Mouse (Mus musculus) lung, adult 18-20 months (tissue): ENCODE measurements around the gene Gpr152.

ENCODE experiments used
- DNase-seq, 2 experiments: peaks; one replicate each; pipeline ENCODE4 v3.0.0; 2022; ENCODE audit warnings: mixed read lengths in 2 of 2

Gene Gpr152

DNA sequence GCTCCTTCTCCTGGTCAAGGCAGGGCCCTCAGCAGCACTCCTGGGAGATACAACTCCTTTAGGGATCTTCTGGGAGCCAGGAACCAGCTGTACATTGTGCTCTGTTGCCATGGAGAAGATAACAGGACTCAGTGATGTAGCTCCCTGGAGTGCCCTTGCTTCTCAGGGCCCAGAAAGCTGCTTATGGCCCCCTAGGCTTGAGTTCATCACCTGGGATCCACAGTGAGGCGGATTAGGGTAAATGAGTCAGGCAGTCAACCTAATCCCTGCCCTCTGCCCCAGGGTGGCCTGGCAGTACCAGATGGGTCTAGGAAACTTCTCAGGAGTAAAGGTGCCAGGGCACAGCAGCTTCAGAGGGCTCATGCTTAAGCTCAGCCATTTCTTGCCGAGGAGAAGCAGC lies at the start of gene Gpr152:
TSS of gene Gpr152 (plus strand) at position 342 of the 400 bp plus-strand sequence.
- DNase-seq, result no peak

DNA sequence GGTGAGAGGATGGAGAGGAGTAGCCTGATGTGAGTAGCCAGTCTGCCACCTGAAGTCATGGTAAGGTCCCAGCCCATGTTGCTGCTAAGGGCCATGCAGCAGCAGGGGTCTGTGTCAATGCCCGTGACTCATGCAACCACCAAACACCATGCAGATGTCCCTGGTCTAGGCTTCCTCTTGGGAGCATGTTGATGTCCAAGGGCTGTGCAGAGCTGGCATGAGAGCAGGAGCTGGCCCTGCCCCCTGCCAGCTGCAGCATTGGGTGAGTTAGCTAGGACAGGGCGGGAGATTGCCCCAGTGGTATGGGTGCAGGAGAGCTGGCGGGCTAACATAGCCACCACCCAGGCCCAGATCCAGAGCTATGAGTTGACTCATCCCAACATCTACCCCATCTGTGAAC lies 49.1 kb upstream of the Gpr152 start:
- no peak for DNase-seq

DNA sequence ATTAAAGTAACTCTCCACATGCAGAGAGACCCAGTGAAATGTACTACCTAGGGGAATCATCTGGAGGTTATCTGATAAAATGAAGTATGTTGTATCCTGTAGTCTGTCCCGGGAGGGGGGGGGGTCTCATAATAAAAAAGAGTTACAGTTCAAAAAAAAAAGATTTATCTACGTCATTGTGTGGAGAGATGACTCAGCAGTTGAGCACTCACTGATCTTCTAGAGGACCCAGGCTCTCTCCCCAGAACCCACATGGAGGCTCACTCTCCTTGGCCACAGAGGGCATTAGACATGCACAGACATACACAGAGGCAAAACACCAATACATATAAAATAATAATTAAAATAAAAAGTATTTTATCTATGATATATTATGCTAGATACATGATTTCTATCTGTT lies 48.2 kb upstream of the Gpr152 start:
- DNase-seq, result no peak

DNA sequence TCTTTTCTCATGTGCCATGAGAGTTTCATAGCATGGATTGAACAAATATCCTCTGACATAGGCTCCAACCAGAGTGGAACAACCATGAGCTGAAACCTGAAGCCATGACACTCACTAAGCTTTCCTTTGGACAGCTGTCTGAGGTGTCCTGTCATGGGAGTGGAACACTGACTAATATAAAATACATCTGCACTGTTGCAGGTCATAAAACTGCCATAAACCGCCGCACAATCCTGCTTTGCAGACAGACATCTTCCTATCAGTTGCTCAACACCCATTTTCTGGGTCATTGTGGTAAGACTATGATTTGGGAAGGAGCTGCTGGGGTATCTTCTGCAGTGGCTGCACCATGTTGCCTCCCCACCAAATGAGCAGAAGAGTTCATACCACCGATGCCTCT lies 46.8 kb upstream of the Gpr152 start:
- DNase-seq, result no peak

DNA sequence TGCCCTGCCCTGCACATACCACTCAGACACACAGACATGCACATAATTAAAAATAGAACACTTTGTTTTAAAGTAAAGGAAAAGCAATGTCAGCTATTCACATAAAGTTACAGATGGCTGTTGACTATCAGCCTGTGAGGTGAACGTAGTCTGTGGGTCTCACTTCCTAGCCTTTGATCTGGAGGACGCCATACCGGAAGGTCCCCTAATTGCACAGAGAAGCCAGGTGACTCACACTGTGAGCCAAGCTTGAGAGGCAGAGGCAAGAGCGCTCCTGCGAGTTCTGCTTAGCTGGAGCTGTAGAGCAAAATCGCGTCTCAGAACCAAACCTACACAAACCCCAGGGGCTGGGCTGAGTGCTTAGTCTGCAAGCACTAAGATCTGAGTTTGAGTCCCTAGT lies 45.8 kb upstream of the Gpr152 start:
- no peak for DNase-seq

DNA sequence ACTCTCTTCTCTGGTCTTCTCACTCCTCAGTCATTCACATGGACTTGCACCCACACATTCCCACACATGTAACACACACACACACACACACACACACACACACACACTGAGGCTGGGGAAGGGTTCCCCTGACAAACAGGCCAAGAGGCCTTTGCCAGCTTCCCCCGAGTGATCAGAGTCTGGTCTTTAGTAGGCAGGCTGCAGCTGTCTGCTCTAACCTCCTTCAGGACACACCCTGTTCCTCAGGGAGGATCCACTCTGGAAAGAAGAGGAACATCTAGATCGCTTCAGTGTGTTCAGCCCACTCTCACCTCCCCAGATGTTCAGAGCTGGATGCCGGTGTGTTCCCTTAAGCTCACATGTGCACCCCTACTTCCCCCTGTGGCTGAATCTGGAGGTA lies 45.2 kb upstream of the Gpr152 start:
- no peak for DNase-seq

DNA sequence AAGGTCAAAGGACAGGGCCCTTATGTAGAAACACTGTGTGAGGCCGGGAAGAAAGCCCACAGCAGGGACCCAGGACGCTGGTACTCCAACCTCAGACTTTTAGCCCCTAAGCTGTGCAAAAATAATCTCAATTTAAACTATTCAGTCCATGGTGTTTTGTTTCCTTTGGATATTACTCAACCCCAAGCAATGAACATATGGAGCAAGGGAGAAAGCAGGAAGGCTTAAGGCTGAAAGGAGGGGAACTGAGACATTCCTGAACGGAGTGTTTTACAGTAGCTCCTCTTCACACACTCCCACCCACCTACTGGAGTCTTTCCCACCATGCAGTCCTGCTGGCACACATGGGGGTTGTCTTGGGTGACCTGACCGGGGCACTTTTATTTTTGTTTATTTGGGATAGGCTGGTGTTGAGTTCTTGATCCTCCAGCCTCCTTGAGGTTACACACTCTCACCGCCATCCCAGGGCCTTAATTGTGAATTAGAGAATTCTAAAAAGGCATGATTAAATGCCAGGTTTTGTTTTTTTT lies 44.7 kb upstream of the Gpr152 start:
- no peak for DNase-seq

DNA sequence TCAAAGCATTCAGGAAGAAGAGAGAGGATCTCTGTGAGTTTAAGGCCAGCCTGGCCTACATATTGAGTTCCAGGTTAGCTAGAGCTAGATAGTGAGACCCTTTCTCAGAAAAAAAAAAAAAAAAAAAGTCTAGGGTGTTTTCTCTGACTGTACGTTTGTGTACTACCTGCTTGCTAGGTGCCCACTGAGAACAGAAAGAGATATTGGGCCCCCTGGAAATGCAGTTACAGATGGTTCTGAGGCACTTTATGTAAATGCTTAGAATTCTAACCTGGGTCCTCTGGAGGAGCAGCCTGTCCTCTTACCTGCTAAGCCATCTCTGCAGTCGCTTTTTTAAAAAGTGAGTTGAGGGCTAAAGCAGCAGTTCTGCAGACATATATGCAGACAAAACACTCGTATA lies 43.8 kb upstream of the Gpr152 start:
- no peak for DNase-seq

DNA sequence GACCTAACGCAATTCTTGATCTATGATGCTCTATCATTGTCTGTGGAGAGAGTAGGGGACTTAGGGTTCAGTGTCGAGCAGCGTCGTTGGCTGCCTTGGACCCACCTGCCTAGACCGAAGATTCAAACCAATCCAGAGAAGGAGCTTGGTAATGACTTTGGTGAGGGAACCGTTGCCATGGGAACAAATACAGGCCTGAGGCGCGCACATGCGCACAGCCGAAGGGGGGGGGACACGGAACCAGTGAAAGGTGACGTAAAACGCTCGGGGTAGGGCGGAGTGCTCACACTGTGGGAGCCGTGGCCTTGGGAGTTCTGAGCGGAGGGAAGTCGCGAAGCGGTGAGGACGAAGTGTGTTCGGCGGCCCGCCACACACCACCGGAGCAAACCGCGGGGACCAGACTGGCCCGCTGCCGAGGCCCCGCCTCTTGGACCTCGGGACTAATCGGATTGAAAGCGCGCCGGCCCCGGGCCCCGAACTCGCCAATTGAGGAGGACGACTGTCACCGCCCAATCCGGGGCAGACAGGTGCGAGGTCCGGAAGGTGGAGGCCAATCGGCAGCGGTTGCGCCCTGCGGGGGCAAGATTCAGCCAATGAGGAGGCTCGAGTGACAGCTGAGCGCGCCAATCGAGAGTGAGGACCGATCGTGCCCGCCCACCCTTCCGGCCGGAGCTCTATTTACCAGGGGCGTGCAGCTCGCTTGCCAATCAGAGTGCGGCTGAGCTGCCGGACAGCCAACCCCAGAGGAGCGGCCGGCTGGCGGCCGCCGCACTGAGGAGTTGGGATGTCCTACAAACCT lies 42.7 kb upstream of the Gpr152 start, which contains the start of gene Cdk2ap2:
TSS of gene Cdk2ap2 (plus strand) at position 541 of the 799 bp plus-strand sequence.
- DNase-seq, result peak; percentile 100

DNA sequence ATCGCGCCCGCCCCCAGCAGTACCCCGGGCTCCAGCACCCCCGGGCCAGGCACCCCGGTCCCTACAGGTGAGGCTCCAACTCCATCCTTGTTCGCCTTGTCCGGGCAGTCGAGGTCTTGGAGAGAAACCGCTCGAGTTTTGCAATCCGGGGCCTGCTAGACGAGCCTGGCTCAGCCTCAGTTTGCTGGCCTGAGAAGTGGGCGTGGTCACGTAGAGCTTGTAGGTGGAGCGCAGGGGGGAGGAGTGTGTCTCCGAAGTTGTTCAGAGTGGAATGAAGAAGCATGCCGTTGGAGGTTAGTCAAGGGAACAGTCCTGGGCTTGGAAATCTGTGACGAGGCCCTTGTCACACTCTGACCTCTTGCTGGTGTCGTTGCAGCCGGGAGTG lies 42.2 kb upstream of the Gpr152 start:
- peak; percentile 92 to 93 for DNase-seq

DNA sequence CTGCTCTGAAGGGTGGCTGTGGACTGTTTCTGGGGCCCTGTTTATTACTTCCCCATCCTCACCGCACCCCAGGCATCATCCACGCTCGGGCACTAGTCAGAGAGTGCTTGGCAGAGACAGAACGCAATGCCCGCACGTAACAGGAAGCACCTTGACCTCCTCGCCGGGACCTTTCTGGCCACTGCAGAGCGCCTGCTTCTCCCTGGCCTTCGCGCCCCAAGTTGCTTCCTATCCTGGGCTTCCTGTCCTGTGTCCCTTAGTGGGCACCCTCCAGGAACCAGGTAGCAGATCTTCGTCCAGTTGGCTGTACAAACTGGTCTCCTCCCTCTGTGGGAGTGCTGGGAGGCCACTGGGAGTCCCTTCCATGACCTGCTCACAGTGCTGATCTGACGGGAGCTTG lies 41.2 kb upstream of the Gpr152 start:
- DNase-seq, result no peak

DNA sequence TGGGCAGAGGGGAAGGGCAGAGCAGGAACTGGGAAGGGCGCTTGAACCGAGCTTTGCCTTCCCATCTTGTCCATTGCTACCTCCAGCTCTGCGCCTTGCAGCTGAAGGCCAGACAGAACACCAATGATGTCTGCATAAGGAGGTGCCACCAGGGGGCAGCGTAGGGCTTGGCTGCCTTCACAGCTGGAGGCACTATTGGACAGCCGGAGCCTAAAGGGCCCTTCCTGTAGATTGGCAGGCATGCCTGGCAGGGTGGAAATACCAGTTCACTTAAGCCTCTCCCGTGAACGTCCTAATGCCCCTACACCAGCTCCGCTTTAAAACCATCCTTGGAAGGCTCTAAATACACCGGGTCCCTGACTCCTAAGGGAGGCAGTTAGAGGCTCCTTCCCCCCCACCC lies 40.5 kb upstream of the Gpr152 start:
- DNase-seq, result peak; percentile 93 to 96

DNA sequence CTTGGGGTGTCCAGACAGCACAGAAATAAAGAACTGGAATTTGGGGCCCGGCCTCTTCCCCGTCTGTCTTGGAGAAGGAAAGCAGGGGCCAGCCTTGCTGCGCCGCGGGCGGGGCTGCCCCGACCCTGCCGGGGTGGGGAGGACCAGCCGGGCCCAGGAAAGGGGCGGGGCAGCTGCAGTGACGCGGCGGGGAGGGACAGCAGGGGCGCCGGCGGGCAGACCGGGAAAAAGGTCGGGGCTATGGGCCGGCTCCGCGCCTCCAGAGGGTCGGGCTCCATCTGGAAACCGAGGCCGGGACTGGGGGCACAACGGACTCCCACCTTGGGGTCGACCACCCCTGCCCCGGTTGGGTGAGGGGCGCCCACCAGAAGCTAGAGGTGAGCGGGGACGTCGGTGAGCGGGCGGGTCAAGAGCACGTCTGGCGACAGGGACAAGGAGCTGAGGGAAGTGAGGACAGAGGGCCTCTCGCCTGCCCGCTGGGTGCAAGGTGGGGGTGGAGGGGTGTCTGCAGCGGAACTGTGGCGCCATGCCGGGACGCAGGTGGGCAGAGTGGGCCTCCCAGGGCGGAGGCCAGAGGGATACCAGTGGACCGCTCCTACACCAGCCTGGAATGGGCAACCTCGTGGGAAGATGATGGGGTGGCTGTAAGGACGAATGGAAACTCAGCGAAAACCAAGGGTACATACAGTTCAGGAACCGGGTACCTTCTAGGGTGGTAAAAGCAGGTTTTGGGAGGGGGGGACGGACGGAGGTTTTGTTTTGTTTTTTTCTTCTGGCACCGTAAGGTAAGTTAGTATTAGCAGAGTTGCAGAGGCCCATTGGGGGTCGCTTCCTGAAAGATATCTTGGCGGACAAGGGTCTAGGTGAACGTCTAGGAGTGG lies 39.5 kb upstream of the Gpr152 start, which contains the start of gene Pitpnm1:
TSS of gene Pitpnm1 (plus strand) at position 162 of the 881 bp plus-strand sequence.
- peak; percentile 87 to 88 for DNase-seq

DNA sequence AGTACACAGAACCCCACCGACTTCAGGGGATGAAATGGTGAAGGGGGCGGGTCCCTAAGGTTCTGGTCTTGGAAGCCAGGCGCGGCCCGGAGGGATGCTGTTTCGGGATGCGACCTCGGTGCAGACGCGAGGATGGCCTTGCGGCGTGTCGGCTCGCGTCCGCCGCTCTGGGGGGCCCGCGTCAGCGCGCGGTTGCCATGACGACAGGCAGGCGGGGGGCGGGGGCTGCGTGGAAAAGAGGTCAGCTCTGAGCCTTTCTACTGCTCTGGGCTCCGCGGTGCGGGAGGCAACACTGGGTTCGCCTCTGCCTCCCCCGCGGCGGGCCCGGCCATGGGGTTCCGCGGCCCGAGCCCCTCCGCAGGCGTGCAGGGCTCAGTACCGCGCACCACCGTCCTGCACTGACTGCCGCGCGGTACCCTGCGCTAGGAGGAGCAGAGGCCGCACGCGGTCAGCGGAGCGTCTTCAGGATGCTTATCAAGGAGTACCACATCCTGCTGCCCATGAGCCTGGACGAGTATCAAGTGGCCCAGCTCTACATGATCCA lies 38.8 kb upstream of the Gpr152 start:
- peak in 1 of 2 experiments; percentile 38 for DNase-seq

DNA sequence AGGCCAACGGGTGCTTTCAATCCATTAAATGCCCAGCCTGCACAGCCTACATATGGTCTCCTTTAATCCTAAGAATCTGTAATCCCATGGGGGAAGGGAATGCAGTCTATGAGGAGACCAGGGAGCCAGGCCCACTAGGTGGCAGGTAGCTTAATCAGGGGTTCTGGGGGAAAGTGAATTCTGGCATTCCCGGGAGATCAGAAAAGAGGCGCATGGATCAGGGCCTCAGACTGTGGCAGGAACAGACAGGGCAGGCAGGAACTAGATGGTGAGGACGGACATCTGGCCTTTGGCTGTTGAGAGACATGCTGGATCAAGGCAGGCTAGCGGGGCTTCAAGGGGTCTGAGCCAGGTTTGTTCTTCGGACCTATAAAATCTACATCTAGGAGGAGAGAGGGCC lies 38.1 kb upstream of the Gpr152 start:
- no peak for DNase-seq

DNA sequence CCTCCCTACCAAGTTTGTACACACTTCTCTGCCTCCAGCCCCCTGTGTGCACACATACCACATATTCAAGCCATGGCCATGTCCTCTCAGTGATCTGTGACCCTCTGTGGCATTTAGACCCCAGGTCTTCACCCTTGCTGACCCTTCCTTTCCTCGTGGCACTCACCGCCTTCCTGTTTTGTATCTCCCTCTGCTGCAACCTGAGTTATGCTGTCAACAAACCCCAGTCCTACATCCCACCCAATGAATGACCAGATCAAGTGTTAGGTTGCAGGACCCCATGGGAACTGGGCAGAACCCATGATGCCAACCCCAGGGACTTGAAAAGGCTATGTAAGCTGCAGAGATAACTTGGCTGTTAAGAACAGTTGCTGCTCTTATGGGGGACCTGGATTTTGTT lies 37.5 kb upstream of the Gpr152 start:
- DNase-seq, result no peak

DNA sequence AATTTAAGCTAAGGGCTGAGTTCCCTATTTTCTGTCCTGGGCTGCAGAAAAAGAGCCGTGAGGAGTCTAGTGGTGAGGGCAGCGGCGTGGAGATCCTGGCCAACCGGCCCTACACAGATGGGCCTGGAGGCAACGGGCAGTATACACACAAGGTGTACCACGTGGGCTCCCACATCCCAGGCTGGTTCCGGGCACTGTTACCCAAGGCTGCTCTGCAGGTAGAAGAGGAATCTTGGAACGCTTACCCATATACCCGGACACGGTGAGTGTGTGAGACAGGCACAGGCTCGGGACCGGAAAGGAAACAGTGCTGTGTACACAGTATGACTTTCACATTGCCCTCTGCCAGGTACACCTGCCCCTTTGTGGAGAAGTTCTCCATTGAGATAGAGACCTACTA lies 37.0 kb upstream of the Gpr152 start:
- no peak for DNase-seq

DNA sequence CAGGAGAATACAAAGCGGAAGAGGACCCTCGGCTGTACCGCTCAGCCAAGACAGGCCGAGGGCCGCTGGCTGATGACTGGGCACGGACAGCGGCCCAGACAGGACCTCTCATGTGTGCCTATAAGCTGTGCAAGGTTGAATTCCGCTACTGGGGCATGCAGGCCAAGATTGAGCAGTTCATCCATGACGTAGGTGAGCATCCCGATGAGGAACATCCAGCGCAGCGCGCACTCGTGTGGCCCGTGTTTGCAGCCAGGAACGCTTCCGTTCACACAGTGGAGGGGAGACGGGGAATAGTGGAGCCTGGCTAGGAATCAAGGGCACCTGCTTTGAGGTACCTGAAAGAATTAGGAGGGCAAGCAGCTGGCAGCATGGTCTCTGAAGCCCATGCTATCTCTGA lies 36.3 kb upstream of the Gpr152 start:
- DNase-seq, result no peak

DNA sequence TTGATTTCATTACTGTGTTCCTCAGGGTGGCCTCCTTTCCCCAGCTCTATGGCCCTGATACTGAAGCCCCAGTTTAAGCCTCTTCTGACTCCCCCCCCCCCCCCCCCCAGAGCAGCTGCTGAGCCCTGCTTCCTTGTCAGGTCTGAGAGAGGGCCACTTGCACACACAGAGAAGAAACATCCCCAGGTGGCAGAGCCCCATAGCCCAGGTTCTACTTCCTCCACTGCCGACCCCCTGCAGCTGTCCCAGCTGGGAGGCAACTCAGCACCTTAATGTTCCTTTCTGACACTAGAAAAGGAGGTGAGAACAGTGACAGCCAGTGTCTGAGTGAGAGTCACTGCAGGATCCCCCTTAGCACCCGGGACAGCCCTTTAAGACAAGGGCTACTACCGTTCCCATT lies 35.8 kb upstream of the Gpr152 start:
- no peak for DNase-seq

DNA sequence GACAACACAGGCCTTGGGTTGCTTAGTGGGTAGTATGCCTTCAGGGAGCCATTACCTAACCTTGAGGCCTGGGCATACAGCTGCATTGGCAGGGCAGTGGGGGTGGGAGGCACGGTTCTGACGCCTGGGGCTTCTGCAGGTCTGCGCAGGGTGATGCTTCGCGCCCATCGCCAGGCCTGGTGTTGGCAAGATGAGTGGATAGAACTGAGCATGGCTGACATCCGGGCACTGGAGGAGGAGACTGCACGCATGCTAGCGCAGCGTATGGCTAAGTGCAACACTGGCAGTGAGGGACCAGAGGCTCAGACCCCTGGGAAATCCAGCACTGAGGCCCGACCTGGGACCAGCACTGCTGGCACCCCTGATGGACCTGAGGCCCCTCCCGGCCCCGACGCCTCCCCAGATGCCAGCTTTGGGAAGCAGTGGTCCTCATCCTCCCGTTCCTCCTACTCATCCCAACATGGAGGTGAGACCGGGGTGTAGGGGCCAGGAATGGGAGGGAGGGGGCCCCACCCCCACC lies 34.9 kb upstream of the Gpr152 start:
- DNase-seq, result no peak

DNA sequence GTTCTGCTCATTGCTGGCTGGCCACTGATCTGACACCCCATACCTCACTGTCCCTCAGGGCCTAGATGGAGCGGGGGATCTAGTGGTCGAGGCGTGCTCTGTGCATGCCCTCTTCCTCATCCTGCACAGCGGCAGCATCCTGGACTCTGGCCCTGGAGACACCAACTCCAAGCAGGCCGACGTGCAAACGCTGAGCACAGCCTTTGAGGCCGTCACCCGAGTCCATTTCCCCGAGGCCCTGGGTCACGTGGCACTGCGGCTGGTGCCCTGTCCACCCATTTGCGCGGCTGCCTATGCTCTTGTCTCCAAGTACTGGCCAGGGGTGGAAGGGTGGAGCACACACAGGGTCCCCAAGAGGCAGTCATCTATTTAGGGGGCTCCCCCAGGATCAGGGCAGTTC lies 32.9 kb upstream of the Gpr152 start:
- DNase-seq, result no peak

DNA sequence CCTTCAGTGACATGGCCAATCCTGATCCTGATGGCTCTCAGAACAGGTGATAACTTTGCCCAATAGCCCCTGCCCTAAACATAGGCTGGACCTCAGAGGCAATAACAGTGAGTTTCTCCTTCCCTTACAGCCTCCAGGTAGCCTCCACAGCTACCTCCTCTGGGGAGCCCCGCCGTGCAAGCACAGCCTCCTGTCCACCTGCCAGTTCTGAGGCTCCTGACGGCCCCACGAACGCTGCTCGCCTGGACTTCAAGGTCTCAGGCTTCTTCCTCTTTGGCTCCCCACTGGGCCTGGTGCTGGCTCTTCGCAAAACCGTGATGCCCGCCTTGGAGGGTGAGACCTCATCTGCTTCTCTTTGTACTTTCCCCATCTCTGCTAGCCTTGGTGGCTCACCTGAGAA lies 31.1 kb upstream of the Gpr152 start:
- DNase-seq, result no peak
